Mouse (Mus musculus): ENCODE measurements at regions not wholly inside any gene's neighbourhood (a gene's known extent, or its start where the extent isn't known, plus 50 kb on each side); places are given as distances from the start of the nearest gene placed in this dataset.

- DNase-seq: no peak
These were observed 446.5 kb downstream of the Pdgfc start for GRCm38 (mm10) chr3:81482742-81483141.

- peak; percentile 16 to 37 for DNase-seq
These were observed 447.1 kb downstream of the Pdgfc start for GRCm38 (mm10) chr3:81483363-81483762.

- DNase-seq: no peak
These were observed 427.1 kb upstream of the Ctso start for GRCm38 (mm10) chr3:81505316-81505715.

GRCm38 (mm10) chr3:81508611-81509010 lies 423.8 kb upstream of the Ctso start:
- no peak for DNase-seq

GRCm38 (mm10) chr3:81521804-81522203 lies 410.6 kb upstream of the Ctso start:
- DNase-seq: no peak

GRCm38 (mm10) chr3:81530872-81531271 lies 401.5 kb upstream of the Ctso start:
- no peak for DNase-seq

GRCm38 (mm10) chr3:81535448-81536205 lies 396.8 kb upstream of the Ctso start:
- DNase-seq: peak; percentile 7 to 24

GRCm38 (mm10) chr3:81554773-81555172 lies 377.6 kb upstream of the Ctso start:
- DNase-seq: peak in 1 of 2 experiments; percentile 7

- no peak for DNase-seq
These were observed 369.7 kb upstream of the Ctso start for GRCm38 (mm10) chr3:81562610-81563258.

GRCm38 (mm10) chr3:81563858-81564756 lies 368.3 kb upstream of the Ctso start:
- no peak for DNase-seq

GRCm38 (mm10) chr3:81564757-81565063 lies 367.7 kb upstream of the Ctso start:
- DNase-seq: no peak

GRCm38 (mm10) chr3:81583387-81584027 lies 348.9 kb upstream of the Ctso start:
- peak; percentile 3 for DNase-seq

GRCm38 (mm10) chr3:81589109-81589508 lies 343.3 kb upstream of the Ctso start:
- DNase-seq: no peak

- no peak for DNase-seq
These were observed 303.2 kb upstream of the Ctso start for GRCm38 (mm10) chr3:81629157-81629556.

- no peak for DNase-seq
These were observed 273.9 kb upstream of the Ctso start for GRCm38 (mm10) chr3:81658490-81658889.

- no peak for DNase-seq
These were observed 270.8 kb upstream of the Ctso start for GRCm38 (mm10) chr3:81661620-81662019.

- DNase-seq: no peak
These were observed 266.1 kb upstream of the Ctso start for GRCm38 (mm10) chr3:81666262-81666661.

GRCm38 (mm10) chr3:81676570-81676969 lies 255.8 kb upstream of the Ctso start:
- DNase-seq: no peak

- no peak for DNase-seq
These were observed 230.3 kb upstream of the Ctso start for GRCm38 (mm10) chr3:81701974-81702697.

- no peak for DNase-seq
These were observed 213.5 kb upstream of the Ctso start for GRCm38 (mm10) chr3:81718911-81719310.

GRCm38 (mm10) chr3:81735463-81735862 lies 196.9 kb upstream of the Ctso start:
- DNase-seq: no peak

- DNase-seq: no peak
These were observed 195.6 kb upstream of the Ctso start for GRCm38 (mm10) chr3:81736838-81737237.
